Comparison of ENCODE assay signal across 26 mouse cellular contexts in the genomic region with DNA sequence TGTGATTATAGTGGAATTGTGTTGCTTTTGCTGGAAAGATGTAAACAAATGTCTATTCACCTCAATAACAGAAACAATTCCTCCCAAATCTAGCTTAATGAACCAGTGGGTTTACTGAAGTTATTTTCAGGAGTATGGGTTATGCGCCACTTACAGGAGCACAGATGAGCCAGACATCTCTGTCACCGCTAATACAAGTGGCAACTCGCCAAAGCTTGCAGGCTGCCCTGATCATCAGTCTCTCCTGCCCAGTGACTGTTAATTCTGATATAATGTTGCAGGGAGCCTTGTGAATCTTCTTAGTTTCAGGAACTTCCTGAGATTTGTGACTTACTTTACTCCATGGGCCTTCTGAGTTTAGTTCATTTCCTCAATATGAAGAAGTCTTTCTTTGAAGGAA. TPM values are rescaled to one million over a fixed set of nuclear protein-coding genes. Genes with fewer than 3 reads are reported as not detected.
A peak's percentile ranks its signal among the peaks of the same experiment; 100 is the strongest.
DNase-seq lines count a peak whose midpoint lies in the region; ATAC-seq and TF ChIP-seq lines count a peak whose summit lies in the region.
"Had no signal": no experiment of that assay in that cellular context is flagged by ENCODE, and none has a peak within 500 bp of the region (broad histone marks: within the 10 kb centered on the region; RNA-seq: fewer than 3 reads in every experiment).

No protein-coding gene starts in this region.

- H3K9me3 ChIP-seq in hindbrain, postnatal 0 days (ENCODE audit: low read length), result no peaks in the 10 kb centered on the region
- no peaks in the 10 kb centered on the region for H3K9me3 ChIP-seq in hindbrain, embryonic 16.5 days (ENCODE audit: control insufficient read depth, low read length)
- no peaks in the 10 kb centered on the region for H3K9me3 ChIP-seq in midbrain, embryonic 11.5 days (ENCODE audit: control insufficient read depth, low read length)
- no peaks in the 10 kb centered on the region for H3K9me3 ChIP-seq in midbrain, embryonic 10.5 days (replicated peaks)
- H3K9me3 ChIP-seq: embryonic facial prominence, embryonic 13.5 days; embryonic facial prominence, embryonic 15.5 days; forebrain, embryonic 10.5 days; forebrain, embryonic 12.5 days; G1E had no signal

- peak; percentile 75 to 78 for DNase-seq in cerebellum, postnatal 10 days
- no peak for DNase-seq in cerebellum, adult 18-20 months
- peak; percentile 15 for DNase-seq in cerebellum, postnatal 36 days
- no peak for DNase-seq in cerebellum, adult 9-10 months
- peak; percentile 22 for DNase-seq in hindbrain, postnatal 0 days (ENCODE audit: low spot score)
- DNase-seq in midbrain, embryonic 11.5 days (ENCODE audit: low spot score, missing footprints), result peak; percentile 21
- DNase-seq in midbrain, embryonic 10.5 days (ENCODE audit: low spot score), result no peak
- DNase-seq: adrenal gland, adult 8-10 months; adrenal gland, postnatal 14 days; adrenal gland, postnatal 36 days; B cell, adult 2 months; cerebellum, adult 11 months; cerebellum, adult 2 months; embryo, embryonic 11 days had no signal

- no peak overlapping the region for H3K27ac ChIP-seq in hindbrain, postnatal 0 days
- no peak overlapping the region for H3K27ac ChIP-seq in hindbrain, embryonic 16.5 days (ENCODE audit: low read depth, low read length)
- H3K27ac ChIP-seq in midbrain, embryonic 11.5 days (ENCODE audit: low read depth, low read length), result no peak overlapping the region
- H3K27ac ChIP-seq in midbrain, embryonic 10.5 days (replicated peaks), result no peak overlapping the region
- H3K27ac ChIP-seq: embryonic facial prominence, embryonic 13.5 days; embryonic facial prominence, embryonic 15.5 days; forebrain, embryonic 10.5 days; forebrain, embryonic 12.5 days had no signal

- H3K4me1 ChIP-seq in hindbrain, postnatal 0 days (ENCODE audit: insufficient read depth, low read length), result no peaks in the 10 kb centered on the region
- no peaks in the 10 kb centered on the region for H3K4me1 ChIP-seq in hindbrain, embryonic 16.5 days (ENCODE audit: control insufficient read depth, insufficient read depth, low read depth, low read length)
- no peaks in the 10 kb centered on the region for H3K4me1 ChIP-seq in midbrain, embryonic 11.5 days (ENCODE audit: control insufficient read depth, insufficient read depth, low read length)
- no peaks in the 10 kb centered on the region for H3K4me1 ChIP-seq in midbrain, embryonic 10.5 days
- H3K4me1 ChIP-seq: embryonic facial prominence, embryonic 13.5 days; embryonic facial prominence, embryonic 15.5 days; forebrain, embryonic 10.5 days; forebrain, embryonic 12.5 days had no signal

- WGBS in hindbrain, postnatal 0 days, result 64% methylated on average over 3 of the region's 3 CpGs
- 88% methylated on average over 3 of the region's 3 CpGs for whole genome bisulfite sequencing in hindbrain, embryonic 16.5 days
- 87% methylated on average over 3 of the region's 3 CpGs for WGBS in midbrain, embryonic 11.5 days
- WGBS in midbrain, embryonic 10.5 days, result 89% methylated on average over 3 of the region's 3 CpGs

- no peaks in the 10 kb centered on the region for H3K27me3 ChIP-seq in hindbrain, postnatal 0 days (ENCODE audit: insufficient read depth, low read length)
- H3K27me3 ChIP-seq in hindbrain, embryonic 16.5 days (replicated peaks; ENCODE audit: control insufficient read depth, insufficient read depth, low read length), result no peaks in the 10 kb centered on the region
- no peaks in the 10 kb centered on the region for H3K27me3 ChIP-seq in midbrain, embryonic 11.5 days (ENCODE audit: control insufficient read depth, insufficient read depth, low read length)
- no peaks in the 10 kb centered on the region for H3K27me3 ChIP-seq in midbrain, embryonic 10.5 days (ENCODE audit: low read depth, poor library complexity, severe bottlenecking)
- H3K27me3 ChIP-seq: CH12.LX; embryonic facial prominence, embryonic 13.5 days; embryonic facial prominence, embryonic 15.5 days; forebrain, embryonic 12.5 days had no signal

- no peak overlapping the region for H3K4me3 ChIP-seq in hindbrain, postnatal 0 days (ENCODE audit: low read length)
- H3K4me3 ChIP-seq in hindbrain, embryonic 16.5 days (ENCODE audit: low read length), result no peak overlapping the region
- no peak overlapping the region for H3K4me3 ChIP-seq in midbrain, embryonic 11.5 days (ENCODE audit: low read depth, low read length)
- no peak overlapping the region for H3K4me3 ChIP-seq in midbrain, embryonic 10.5 days
- H3K4me3 ChIP-seq: embryonic facial prominence, embryonic 13.5 days; embryonic facial prominence, embryonic 15.5 days; erythroblast, embryonic 14.5 days; forebrain, embryonic 10.5 days; forebrain, embryonic 12.5 days had no signal

- no peak overlapping the region for H3K9ac ChIP-seq in hindbrain, postnatal 0 days (replicated peaks; ENCODE audit: low read length)
- H3K9ac ChIP-seq in hindbrain, embryonic 16.5 days (ENCODE audit: low read depth, low read length), result no peak overlapping the region
- H3K9ac ChIP-seq in midbrain, embryonic 11.5 days (ENCODE audit: low read length), result no peak overlapping the region
- H3K9ac ChIP-seq: embryonic facial prominence, embryonic 13.5 days; embryonic facial prominence, embryonic 15.5 days; forebrain, embryonic 12.5 days had no signal

- no peaks in the 10 kb centered on the region for H3K36me3 ChIP-seq in hindbrain, postnatal 0 days (ENCODE audit: insufficient read depth, low read length)
- no peaks in the 10 kb centered on the region for H3K36me3 ChIP-seq in hindbrain, embryonic 16.5 days (ENCODE audit: control insufficient read depth, insufficient read depth, low read length)
- no peaks in the 10 kb centered on the region for H3K36me3 ChIP-seq in midbrain, embryonic 11.5 days (ENCODE audit: control insufficient read depth, insufficient read depth, low read length)
- no peaks in the 10 kb centered on the region for H3K36me3 ChIP-seq in midbrain, embryonic 10.5 days
- H3K36me3 ChIP-seq: embryonic facial prominence, embryonic 13.5 days; embryonic facial prominence, embryonic 15.5 days; forebrain, embryonic 10.5 days; forebrain, embryonic 12.5 days; G1E had no signal

- TF ChIP-seq CTCF in hindbrain, postnatal 0 days (IDR thresholded peaks at IDR 0.05; ENCODE audit: low read depth), result no peak

- no peak for ATAC-seq in hindbrain, postnatal 0 days
- ATAC-seq in hindbrain, embryonic 16.5 days, result no peak
- no peak for ATAC-seq in midbrain, embryonic 11.5 days (ENCODE audit: low FRiP score)
- ATAC-seq: activated CD4-positive, CD25-positive, alpha-beta regulatory T cell, adult 4 months; CD4-positive, CD25-positive, alpha-beta regulatory T cell, adult 4 months; forebrain, embryonic 16.5 days; Patski had no signal

- H3K4me2 ChIP-seq in hindbrain, postnatal 0 days (ENCODE audit: low read depth, low read length), result no peak overlapping the region
- H3K4me2 ChIP-seq in hindbrain, embryonic 16.5 days (ENCODE audit: low read length), result no peak overlapping the region
- no peak overlapping the region for H3K4me2 ChIP-seq in midbrain, embryonic 11.5 days
- H3K4me2 ChIP-seq: embryonic facial prominence, embryonic 13.5 days; embryonic facial prominence, embryonic 15.5 days; forebrain, embryonic 12.5 days had no signal

RNA-seq across cellular contexts. Expression of a gene that starts 42.9 kb away (rescaled TPM):
- total RNA-seq in hindbrain, postnatal 0 days (2014; rRNA removed), result 39.8 and 51.3 TPM in 2 replicates
- polyA plus RNA-seq in hindbrain, postnatal 0 days (2015; fragmentation: Nextera tagmentation; extraction: Ambion mirVana), result 29.1 and 30.7 TPM in 2 replicates
- polyA plus RNA-seq in hindbrain, embryonic 16.5 days (2015; fragmentation: Nextera tagmentation; extraction: Ambion mirVana), result 27.7 and 30.9 TPM in 2 replicates
- polyA plus RNA-seq in midbrain, embryonic 11.5 days (2014; fragmentation: Nextera tagmentation; extraction: Ambion mirVana), result 208 and 230 TPM in 2 replicates
- polyA plus RNA-seq in midbrain, embryonic 10.5 days (2016; fragmentation: Nextera tagmentation; extraction: Ambion mirVana), result 216 and 218 TPM in 2 replicates

Comparison
In these comparisons a context has a peak if more than half of its experiments do, and no peak if none do; other contexts are left out.
1. DNase-seq: peak in cerebellum, postnatal 10 days (2 of 2), cerebellum, postnatal 36 days (2 of 2), hindbrain, postnatal 0 days (single experiment) and midbrain, embryonic 11.5 days (single experiment); none in cerebellum, adult 18-20 months (0 of 2), cerebellum, adult 9-10 months (single experiment) and midbrain, embryonic 10.5 days (single experiment).